Mouse (Mus musculus): ENCODE results near the gene Kdm2a.

DNA sequence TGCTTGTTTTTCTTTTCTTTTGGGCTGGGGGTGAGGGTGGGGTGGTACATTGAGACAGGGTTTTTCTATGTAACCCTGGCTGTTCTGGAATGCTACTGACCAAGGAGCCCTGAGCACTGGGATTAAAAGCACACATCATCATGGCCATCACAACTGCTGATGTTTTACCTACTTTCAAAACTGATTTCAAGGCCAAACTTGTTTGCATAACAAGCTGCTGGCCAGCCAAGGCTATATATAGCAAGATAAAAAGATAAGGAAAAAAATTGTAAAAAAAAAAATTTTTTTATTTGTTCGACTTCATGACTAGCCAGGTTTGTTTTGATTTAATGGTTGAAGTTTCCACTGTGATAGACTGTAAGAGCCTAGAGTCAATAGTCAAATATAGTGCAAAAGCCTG is 27.8 kb downstream of the Kdm2a start:
- TF ChIP-seq CTCF (IDR thresholded peaks at IDR 0.05; ENCODE audit: extremely low read depth, insufficient read length, insufficient replicate concordance, low read depth, low read length) (no peak), POLR2A (IDR thresholded peaks at IDR 0.05; ENCODE audit: low read depth, low read length) (no peak)

Data from small intestine, adult 2 months (tissue).